Mouse (Mus musculus) bone marrow macrophage, adult 2 months (primary cell): ENCODE data around the gene 2200002J24Rik. TPM values are rescaled to one million over a fixed set of nuclear protein-coding genes. Genes with fewer than 3 reads are reported as not detected.

Experiments
- H3K27ac ChIP-seq: 2 replicates; pipeline ENCODE4 v1.5.1; 2012; ENCODE audit warnings: low read depth, low read length; ENCODE audit not compliant: insufficient read depth
- H3K4me1 ChIP-seq: 2 replicates; pipeline ENCODE4 v1.6.1; 2012; ENCODE audit warnings: low read length; ENCODE audit not compliant: control insufficient read depth, insufficient read depth
- H3K4me3 ChIP-seq: 2 replicates; pipeline ENCODE4 v1.5.1; 2012; ENCODE audit warnings: mild to moderate bottlenecking, low read length, moderate library complexity; ENCODE audit not compliant: insufficient read depth
- CTCF ChIP-seq: IDR thresholded peaks from 2 replicates; pipeline ENCODE4 v1.5.1; 2012; ENCODE audit warnings: low read depth, mild to moderate bottlenecking, low read length, moderate library complexity
- POLR2A ChIP-seq: IDR thresholded peaks from 2 replicates; pipeline ENCODE4 v1.6.1; 2012; ENCODE audit warnings: mild to moderate bottlenecking, low read depth, low read length, borderline replicate concordance
- polyA plus RNA-seq: library from polyadenylated mRNA; stranded (reverse); fragments of >200 nt; gene quantifications from 2 replicates; pipeline ENCODE4 v1.2.4, GENCODE M21; 2012; ENCODE audit not compliant: missing spikeins, insufficient read depth, insufficient read length

The 2200002J24Rik gene
- polyA plus RNA-seq, 1 experiment = not detected

DNA sequence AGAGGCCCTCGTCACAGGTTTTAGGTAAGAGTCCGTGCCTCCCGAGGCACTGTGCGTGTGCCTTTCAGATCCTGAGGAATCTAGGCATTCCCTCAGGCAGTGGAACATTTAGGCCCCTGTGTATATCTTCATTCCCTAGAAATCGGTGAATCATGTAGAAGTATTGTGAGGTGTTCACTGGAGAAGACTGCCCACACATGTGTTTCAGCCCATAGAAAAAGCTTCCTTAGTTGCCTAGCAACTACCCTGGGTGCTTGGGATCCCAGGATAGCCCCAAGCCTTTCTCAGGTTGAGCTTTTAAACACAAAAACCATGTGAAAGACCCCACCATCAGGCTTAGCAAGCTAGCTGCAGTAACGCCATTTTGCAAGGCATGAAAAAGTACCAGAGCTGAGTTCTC is 10.4 kb upstream of the 2200002J24Rik start:
- no peak overlapping the region for H3K4me3 ChIP-seq
- peaks cover 2% of the 10 kb centered on the region for H3K4me1 ChIP-seq
- no peak overlapping the region for H3K27ac ChIP-seq
- TF ChIP-seq CTCF = no peak

GRCm38 (mm10) chr7:30698101-30698500 is 625 bp upstream of the 2200002J24Rik start:
- Histone ChIP-seq H3K4me3 (no peak overlapping the region), H3K4me1 (peaks cover 15% of the 10 kb centered on the region), H3K27ac (peak overlapping the region; percentile 63)
- TF ChIP-seq CTCF (no peak), POLR2A (no peak)

GRCm38 (mm10) chr7:30706214-30706882 is 7.6 kb downstream of the 2200002J24Rik start:
- TF ChIP-seq POLR2A = no peak
- H3K4me3 ChIP-seq = no peak overlapping the region
- H3K27ac ChIP-seq = no peak overlapping the region
- H3K4me1 ChIP-seq = no peaks in the 10 kb centered on the region

DNA sequence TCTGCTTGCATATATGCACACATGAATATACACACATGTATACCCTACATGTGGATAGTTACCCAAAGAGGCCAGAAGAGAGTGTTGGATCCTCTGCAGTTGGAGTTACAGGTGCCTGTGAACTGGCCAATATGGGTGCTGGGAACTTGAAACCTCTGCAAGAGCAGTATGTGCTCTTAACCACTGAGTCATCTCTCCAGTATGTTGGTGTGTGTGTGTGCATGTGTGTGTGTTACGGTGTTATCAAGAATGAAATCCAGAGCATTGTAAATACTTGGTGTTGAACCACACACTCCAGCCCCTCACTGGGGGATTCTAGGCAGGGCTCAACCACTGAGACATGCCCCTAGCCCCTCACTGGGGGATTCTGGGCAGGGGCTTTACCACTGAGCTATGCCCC is 8.7 kb downstream of the 2200002J24Rik start:
- Histone ChIP-seq H3K4me3 (no peak overlapping the region), H3K4me1 (no peaks in the 10 kb centered on the region), H3K27ac (no peak overlapping the region)
- TF ChIP-seq CTCF (no peak), POLR2A (no peak)

- Histone ChIP-seq H3K27ac (no peak within 1 kb of the TSS), H3K4me3 (no peak within 1 kb of the TSS), H3K4me1 (peaks cover under 1% of the 10 kb centered on the region)
- TF ChIP-seq CTCF (no peak), POLR2A (no peak)
Observed at GRCm38 (mm10) chr7:30711942-30712341, 13.2 kb downstream of the 2200002J24Rik start, which contains the start of gene Atp4a. Gene Atp4a (plus strand): TSS chr7:30712209.

DNA sequence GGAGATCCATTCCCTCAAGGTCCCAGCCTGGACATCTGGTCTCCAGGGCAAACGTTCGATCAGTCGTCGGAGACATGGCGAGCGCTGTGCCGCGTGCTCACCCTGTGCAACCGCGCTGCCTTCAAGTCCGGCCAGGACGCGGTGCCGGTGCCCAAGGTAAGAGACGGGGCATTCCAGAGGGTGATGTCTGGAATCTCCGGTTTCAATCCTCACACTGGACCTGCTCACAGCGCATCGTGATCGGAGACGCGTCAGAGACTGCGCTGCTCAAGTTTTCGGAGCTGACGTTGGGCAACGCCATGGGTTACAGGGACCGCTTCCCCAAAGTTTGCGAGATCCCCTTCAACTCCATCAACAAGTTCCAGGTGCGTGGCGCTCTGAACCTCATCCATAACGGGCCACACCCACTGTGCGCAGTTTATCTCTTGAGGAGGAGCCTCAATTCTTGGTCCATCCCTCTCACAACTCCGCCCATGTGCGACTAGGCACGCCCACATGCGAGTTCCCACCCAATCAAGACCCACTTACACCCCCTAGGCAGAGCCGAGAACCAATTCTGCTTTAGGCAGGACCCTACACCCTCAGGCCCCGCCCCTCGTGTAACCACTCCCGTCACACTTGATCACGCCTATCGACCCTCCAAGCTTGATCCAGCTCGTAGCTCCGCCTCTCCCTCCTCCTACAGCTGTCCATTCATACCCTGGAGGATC is 18.4 kb downstream of the 2200002J24Rik start:
- no peak for TF ChIP-seq CTCF
- TF ChIP-seq POLR2A = no peak
- Histone ChIP-seq H3K4me3 (peak overlapping the region; percentile 52), H3K4me1 (peaks cover 10% of the 10 kb centered on the region), H3K27ac (no peak overlapping the region)

DNA sequence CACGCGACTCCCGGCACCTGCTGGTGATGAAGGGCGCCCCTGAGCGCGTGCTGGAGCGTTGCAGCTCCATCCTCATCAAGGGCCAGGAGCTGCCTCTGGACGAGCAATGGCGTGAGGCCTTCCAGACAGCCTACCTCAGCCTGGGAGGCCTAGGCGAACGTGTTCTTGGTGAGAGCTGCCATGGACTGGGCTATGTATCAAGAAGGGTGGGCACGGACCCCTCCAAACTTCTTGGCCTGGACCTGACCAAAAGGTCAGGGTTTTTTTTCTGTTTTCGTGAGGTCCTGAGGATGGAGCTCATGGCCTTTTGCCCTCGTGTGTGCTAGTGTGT is 19.0 kb downstream of the 2200002J24Rik start:
- H3K4me1 ChIP-seq = peaks cover 10% of the 10 kb centered on the region
- H3K4me3 ChIP-seq = peak overlapping the region; percentile 52
- TF ChIP-seq POLR2A (no peak), CTCF (no peak)
- H3K27ac ChIP-seq = no peak overlapping the region

DNA sequence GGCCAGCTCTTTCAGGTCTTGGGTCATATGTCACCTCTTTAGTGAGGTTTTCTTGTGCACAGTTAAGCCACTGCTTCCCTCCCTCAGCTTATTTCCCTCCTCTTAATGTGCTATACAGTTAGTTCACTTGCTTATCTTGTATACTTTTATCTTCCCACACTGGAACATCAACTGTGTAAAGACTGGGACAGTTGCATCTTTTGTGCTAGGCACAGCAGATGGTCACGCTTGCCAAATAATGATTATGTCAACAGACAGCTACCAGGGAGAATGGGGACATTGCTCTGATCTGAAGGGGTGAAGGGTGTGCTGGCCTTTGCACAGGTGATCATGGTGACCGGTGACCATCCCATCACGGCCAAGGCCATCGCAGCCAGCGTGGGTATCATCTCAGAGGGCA is 20.9 kb downstream of the 2200002J24Rik start:
- Histone ChIP-seq H3K27ac (no peak overlapping the region), H3K4me3 (no peak overlapping the region), H3K4me1 (peaks cover 10% of the 10 kb centered on the region)
- TF ChIP-seq POLR2A (no peak), CTCF (no peak)

- H3K4me1 ChIP-seq = peaks cover 10% of the 10 kb centered on the region
- no peak overlapping the region for H3K27ac ChIP-seq
- H3K4me3 ChIP-seq = no peak overlapping the region
- TF ChIP-seq CTCF = no peak
- TF ChIP-seq POLR2A = no peak
Observed at GRCm38 (mm10) chr7:30721286-30721685, 22.6 kb downstream of the 2200002J24Rik start.

GRCm38 (mm10) chr7:30723274-30723953 is 24.7 kb downstream of the 2200002J24Rik start:
- TF ChIP-seq CTCF = no peak
- TF ChIP-seq POLR2A = no peak
- H3K4me3 ChIP-seq = no peak overlapping the region
- no peak overlapping the region for H3K27ac ChIP-seq
- H3K4me1 ChIP-seq = peaks cover 9% of the 10 kb centered on the region
